Mouse (Mus musculus): ENCODE data around the gene Fam168a. TPM values are rescaled to one million over a fixed set of nuclear protein-coding genes. Genes with fewer than 3 reads are reported as not detected.
"Not testable (repeated sequence)": the region's sequence is repeated elsewhere in the genome, so short reads cannot be mapped to it uniquely, and the experiment has no call there.

The Fam168a gene
- polyA plus RNA-seq, 1 experiment from 2014 or later, result 53.8 TPM

GRCm38 (mm10) chr7:100729778-100730177 lies 23.3 kb downstream of the Fam168a start:
- no peak for ATAC-seq (ENCODE audit: low FRiP score, low TSS enrichment)

GRCm38 (mm10) chr7:100732341-100733050 lies 26.1 kb downstream of the Fam168a start:
- WGBS, result 57% methylated on average over 6 of the region's 6 CpGs
- H3K36me3 ChIP-seq (ENCODE audit: control insufficient read depth, insufficient read depth, low read length), result no peaks in the 10 kb centered on the region
- H3K4me3 ChIP-seq (ENCODE audit: low read length), result no peak overlapping the region
- H3K27ac ChIP-seq (ENCODE audit: low read depth, low read length), result no peak overlapping the region
- ATAC-seq (ENCODE audit: low FRiP score, low TSS enrichment), result no peak
- 0 out of 2 replicates have a peak, but pooled peaks cover 4% of the 10 kb centered on the region for H3K4me1 ChIP-seq (ENCODE audit: control insufficient read depth, insufficient read depth, low read length)
- no peaks in the 10 kb centered on the region for H3K27me3 ChIP-seq (ENCODE audit: control insufficient read depth, insufficient read depth, low read length)
- no peak overlapping the region for H3K9ac ChIP-seq (ENCODE audit: low read depth, low read length)
- H3K4me2 ChIP-seq (replicated peaks; ENCODE audit: low read depth, low read length), result no peak overlapping the region
- H3K9me3 ChIP-seq (ENCODE audit: control insufficient read depth, low read length), result no peaks in the 10 kb centered on the region

More at GRCm38 (mm10) chr7:100729778-100730177, 23.3 kb downstream of the Fam168a start:
- 82% methylated on average over 2 of the region's 2 CpGs for WGBS
- H3K9me3 ChIP-seq (ENCODE audit: control insufficient read depth, low read length), result no peaks in the 10 kb centered on the region
- H3K27me3 ChIP-seq (ENCODE audit: control insufficient read depth, insufficient read depth, low read length), result no peaks in the 10 kb centered on the region
- 0 out of 2 replicates have a peak, but pooled peaks cover 4% of the 10 kb centered on the region for H3K4me1 ChIP-seq (ENCODE audit: control insufficient read depth, insufficient read depth, low read length)
- no peak overlapping the region for H3K4me3 ChIP-seq (ENCODE audit: low read length)
- no peaks in the 10 kb centered on the region for H3K36me3 ChIP-seq (ENCODE audit: control insufficient read depth, insufficient read depth, low read length)
- no peak overlapping the region for H3K27ac ChIP-seq (ENCODE audit: low read depth, low read length)
- no peak overlapping the region for H3K4me2 ChIP-seq (replicated peaks; ENCODE audit: low read depth, low read length)
- no peak overlapping the region for H3K9ac ChIP-seq (ENCODE audit: low read depth, low read length)

- no peak for ATAC-seq (ENCODE audit: low FRiP score, low TSS enrichment)
- Histone ChIP-seq H3K9me3 (ENCODE audit: control insufficient read depth, low read length) (no peaks in the 10 kb centered on the region), H3K27ac (ENCODE audit: low read depth, low read length) (no peak overlapping the region), H3K27me3 (ENCODE audit: control insufficient read depth, insufficient read depth, low read length) (no peaks in the 10 kb centered on the region), H3K4me2 (replicated peaks; ENCODE audit: low read depth, low read length) (no peak overlapping the region), H3K4me3 (ENCODE audit: low read length) (no peak overlapping the region), H3K9ac (ENCODE audit: low read depth, low read length) (no peak overlapping the region), H3K36me3 (ENCODE audit: control insufficient read depth, insufficient read depth, low read length) (no peaks in the 10 kb centered on the region), H3K4me1 (ENCODE audit: control insufficient read depth, insufficient read depth, low read length) (0 out of 2 replicates have a peak, but pooled peaks cover 4% of the 10 kb centered on the region)
- WGBS, result 25% methylated on average over 7 of the region's 7 CpGs
These were observed 26.8 kb downstream of the Fam168a start for GRCm38 (mm10) chr7:100733051-100733813.

- Histone ChIP-seq H3K9ac (ENCODE audit: low read depth, low read length) (no peak overlapping the region), H3K36me3 (ENCODE audit: control insufficient read depth, insufficient read depth, low read length) (no peaks in the 10 kb centered on the region), H3K9me3 (ENCODE audit: control insufficient read depth, low read length) (no peaks in the 10 kb centered on the region), H3K4me3 (ENCODE audit: low read length) (no peak overlapping the region), H3K27ac (ENCODE audit: low read depth, low read length) (no peak overlapping the region), H3K27me3 (ENCODE audit: control insufficient read depth, insufficient read depth, low read length) (no peaks in the 10 kb centered on the region), H3K4me1 (ENCODE audit: control insufficient read depth, insufficient read depth, low read length) (0 out of 2 replicates have a peak, but pooled peaks cover 4% of the 10 kb centered on the region), H3K4me2 (replicated peaks; ENCODE audit: low read depth, low read length) (no peak overlapping the region)
- WGBS, result 28% methylated on average over 6 of the region's 6 CpGs
- no peak for ATAC-seq (ENCODE audit: low FRiP score, low TSS enrichment)
These were observed 27.8 kb downstream of the Fam168a start for GRCm38 (mm10) chr7:100734201-100734600.

GRCm38 (mm10) chr7:100734905-100735304 lies 28.5 kb downstream of the Fam168a start:
- H3K27ac ChIP-seq (ENCODE audit: low read depth, low read length); H3K4me1 ChIP-seq (ENCODE audit: control insufficient read depth, insufficient read depth, low read length); H3K9me3 ChIP-seq (ENCODE audit: control insufficient read depth, low read length); H3K36me3 ChIP-seq (ENCODE audit: control insufficient read depth, insufficient read depth, low read length); H3K4me3 ChIP-seq (ENCODE audit: low read length); H3K9ac ChIP-seq (ENCODE audit: low read depth, low read length); H3K27me3 ChIP-seq (ENCODE audit: control insufficient read depth, insufficient read depth, low read length); ATAC-seq (ENCODE audit: low FRiP score, low TSS enrichment); H3K4me2 ChIP-seq (replicated peaks; ENCODE audit: low read depth, low read length): not testable (repeated sequence)
- WGBS, result 100% methylated on average over 1 of the region's 2 CpGs

- Histone ChIP-seq H3K36me3 (ENCODE audit: control insufficient read depth, insufficient read depth, low read length) (no peaks in the 10 kb centered on the region), H3K27ac (ENCODE audit: low read depth, low read length) (no peak overlapping the region), H3K4me2 (replicated peaks; ENCODE audit: low read depth, low read length) (no peak overlapping the region), H3K27me3 (ENCODE audit: control insufficient read depth, insufficient read depth, low read length) (no peaks in the 10 kb centered on the region), H3K9me3 (ENCODE audit: control insufficient read depth, low read length) (no peaks in the 10 kb centered on the region), H3K4me1 (ENCODE audit: control insufficient read depth, insufficient read depth, low read length) (no peaks in the 10 kb centered on the region), H3K4me3 (ENCODE audit: low read length) (no peak overlapping the region), H3K9ac (ENCODE audit: low read depth, low read length) (no peak overlapping the region)
- WGBS, result 87% methylated on average over 3 of the region's 3 CpGs
- no peak for ATAC-seq (ENCODE audit: low FRiP score, low TSS enrichment)
These were observed 29.7 kb downstream of the Fam168a start for GRCm38 (mm10) chr7:100736131-100736530.

GRCm38 (mm10) chr7:100744372-100744771 lies 37.9 kb downstream of the Fam168a start:
- Histone ChIP-seq H3K4me2 (replicated peaks; ENCODE audit: low read depth, low read length) (no peak overlapping the region), H3K27ac (ENCODE audit: low read depth, low read length) (no peak overlapping the region), H3K9ac (ENCODE audit: low read depth, low read length) (no peak overlapping the region), H3K4me1 (ENCODE audit: control insufficient read depth, insufficient read depth, low read length) (no peaks in the 10 kb centered on the region), H3K4me3 (ENCODE audit: low read length) (no peak overlapping the region), H3K36me3 (ENCODE audit: control insufficient read depth, insufficient read depth, low read length) (no peaks in the 10 kb centered on the region), H3K27me3 (ENCODE audit: control insufficient read depth, insufficient read depth, low read length) (no peaks in the 10 kb centered on the region), H3K9me3 (ENCODE audit: control insufficient read depth, low read length) (no peaks in the 10 kb centered on the region)
- ATAC-seq (ENCODE audit: low FRiP score, low TSS enrichment), result no peak
- 96% methylated on average over 2 of the region's 2 CpGs for WGBS

GRCm38 (mm10) chr7:100750101-100750500 lies 43.7 kb downstream of the Fam168a start:
- H3K27ac ChIP-seq (ENCODE audit: low read depth, low read length), result no peak overlapping the region
- no peaks in the 10 kb centered on the region for H3K27me3 ChIP-seq (ENCODE audit: control insufficient read depth, insufficient read depth, low read length)
- ATAC-seq (ENCODE audit: low FRiP score, low TSS enrichment), result no peak
- no peak overlapping the region for H3K9ac ChIP-seq (ENCODE audit: low read depth, low read length)
- no peak overlapping the region for H3K4me2 ChIP-seq (replicated peaks; ENCODE audit: low read depth, low read length)
- no peaks in the 10 kb centered on the region for H3K9me3 ChIP-seq (ENCODE audit: control insufficient read depth, low read length)
- WGBS, result 72% methylated on average over 2 of the region's 2 CpGs
- H3K4me3 ChIP-seq (ENCODE audit: low read length), result no peak overlapping the region
- H3K4me1 ChIP-seq (ENCODE audit: control insufficient read depth, insufficient read depth, low read length), result no peaks in the 10 kb centered on the region
- H3K36me3 ChIP-seq (ENCODE audit: control insufficient read depth, insufficient read depth, low read length), result no peaks in the 10 kb centered on the region

GRCm38 (mm10) chr7:100758718-100759117 lies 52.3 kb downstream of the Fam168a start:
- ATAC-seq (ENCODE audit: low FRiP score, low TSS enrichment), result no peak
- H3K27ac ChIP-seq (ENCODE audit: low read depth, low read length), result no peak overlapping the region
- H3K9me3 ChIP-seq (ENCODE audit: control insufficient read depth, low read length), result no peaks in the 10 kb centered on the region; the same call in 1 of the 2 replicates
- no peak overlapping the region for H3K4me3 ChIP-seq (ENCODE audit: low read length)
- H3K27me3 ChIP-seq (ENCODE audit: control insufficient read depth, insufficient read depth, low read length), result no peaks in the 10 kb centered on the region
- no peaks in the 10 kb centered on the region for H3K36me3 ChIP-seq (ENCODE audit: control insufficient read depth, insufficient read depth, low read length)
- no peaks in the 10 kb centered on the region for H3K4me1 ChIP-seq (ENCODE audit: control insufficient read depth, insufficient read depth, low read length)
- no peak overlapping the region for H3K9ac ChIP-seq (ENCODE audit: low read depth, low read length)
- WGBS, result 91% methylated on average over 7 of the region's 7 CpGs
- H3K4me2 ChIP-seq (replicated peaks; ENCODE audit: low read depth, low read length), result no peak overlapping the region
